Mouse (Mus musculus): ENCODE results near the gene Mfsd4b2.
A peak's percentile ranks its signal among the peaks of the same experiment; 100 is the strongest.

GRCm38 (mm10) chr10:39959761-39960440, 33.2 kb upstream of the Mfsd4b2 start, which contains the start of gene Mfsd4b3:
- TF ChIP-seq CTCF (IDR thresholded peaks at IDR 0.05; ENCODE audit: low read depth) (peak; percentile 90), EP300 (optimal IDR thresholded peaks at IDR 0.05) (no peak)
